Mouse (Mus musculus) adrenal gland, postnatal 0 days (tissue): ENCODE measurements around the gene Psg23. TPM values are rescaled to one million over a fixed set of nuclear protein-coding genes. Genes with fewer than 3 reads are reported as not detected.

Source experiments
- polyA plus RNA-seq: library from polyadenylated mRNA; unstranded; fragments of >200 nt; fragmentation: Nextera tagmentation; extraction: Ambion mirVana; gene quantifications from 2 replicates; pipeline ENCODE4 v1.2.1, GENCODE M21; 2015

Gene Psg23
- not detected in 2 replicates for polyA plus RNA-seq

DNA sequence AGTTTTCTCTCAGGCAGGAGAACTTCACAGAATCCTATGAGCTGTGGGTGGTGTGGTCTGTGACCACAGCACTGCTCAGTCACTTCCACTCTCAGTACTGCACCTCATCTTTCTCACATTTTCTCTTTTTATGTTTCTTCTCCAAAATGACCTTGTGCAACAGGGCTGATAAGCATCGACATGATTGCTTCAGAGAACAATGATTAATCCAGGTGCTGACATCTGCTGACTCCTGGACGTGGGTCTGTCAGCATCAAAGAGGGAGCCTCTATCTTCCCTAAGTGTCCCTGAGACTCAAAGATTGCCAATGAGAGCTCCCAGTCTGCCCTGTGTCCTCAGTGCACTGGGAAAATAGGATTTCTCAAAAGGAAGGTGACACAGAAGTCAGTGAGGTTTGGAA lies at the start of gene Psg23:
Gene Psg23, minus strand, starts transcription at position 101 of the 400 bp plus-strand sequence.

DNA sequence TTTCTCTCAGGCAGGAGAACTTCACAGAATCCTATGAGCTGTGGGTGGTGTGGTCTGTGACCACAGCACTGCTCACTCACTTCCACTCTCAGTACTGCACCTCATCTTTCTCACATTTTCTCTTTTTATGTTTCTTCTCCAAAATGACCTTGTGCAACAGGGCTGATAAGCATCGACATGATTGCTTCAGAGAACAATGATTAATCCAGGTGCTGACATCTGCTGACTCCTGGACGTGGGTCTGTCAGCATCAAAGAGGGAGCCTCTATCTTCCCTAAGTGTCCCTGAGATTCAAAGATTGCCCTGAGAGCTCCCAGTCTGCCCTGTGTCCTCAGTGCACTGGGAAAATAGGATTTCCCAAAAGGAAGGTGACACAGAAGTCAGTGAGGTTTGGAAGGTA lies 40.3 kb upstream of the Psg23 start, which contains the start of gene Psg21:
Gene Psg21, minus strand, starts transcription at position 101 of the 400 bp plus-strand sequence.

DNA sequence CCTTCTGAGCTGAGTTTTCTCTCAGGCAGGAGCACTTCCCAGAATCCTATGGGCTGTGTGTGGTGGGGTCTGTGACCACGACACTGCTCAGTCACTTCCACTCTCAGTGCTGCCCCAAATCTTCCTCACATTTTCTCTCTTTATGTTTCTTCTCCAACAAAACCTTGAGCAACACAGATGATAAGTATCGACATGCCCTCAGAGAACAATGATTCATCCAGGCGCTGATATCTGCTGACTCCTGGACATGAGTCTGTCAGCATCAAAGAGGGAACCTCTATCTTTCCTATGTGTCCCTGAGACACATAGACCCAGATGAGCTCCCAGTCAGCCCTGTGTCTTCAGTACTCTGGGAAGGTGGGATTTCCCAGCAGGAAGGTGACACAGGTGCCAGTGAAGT lies 49.1 kb downstream of the Psg23 start, which contains the start of gene Psg27:
Gene Psg27, minus strand, starts transcription at position 101 of the 400 bp plus-strand sequence.

Other genes with a start within 250 kb of the Psg23 start
- not detected in 2 replicates for gene Psg28, start 184.5 kb downstream of the Psg23 start, polyA plus RNA-seq
- not detected in 2 replicates for gene Psg26, start 132.3 kb downstream of the Psg23 start, polyA plus RNA-seq
- gene Psg25, start 84.2 kb downstream of the Psg23 start, polyA plus RNA-seq, result not detected in 2 replicates
- gene Psg27, start 49.2 kb downstream of the Psg23 start, polyA plus RNA-seq, result not detected in 2 replicates
- gene Psg21, start 40.2 kb upstream of the Psg23 start, polyA plus RNA-seq, result not detected in 2 replicates
- gene Psg20, start 69.7 kb upstream of the Psg23 start, polyA plus RNA-seq, result not detected in 2 replicates
- gene Psg22, start 101.6 kb upstream of the Psg23 start, polyA plus RNA-seq, result 0.10 TPM in 1 of 2 replicates, not detected in the other
- not detected in 2 replicates for gene Psg19, start 182.0 kb upstream of the Psg23 start, polyA plus RNA-seq
- 0.08 and 0.12 TPM in 2 replicates for gene Psg17, start 205.1 kb upstream of the Psg23 start, polyA plus RNA-seq
- 4.0 and 7.8 TPM in 2 replicates for gene Mill2, start 223.5 kb upstream of the Psg23 start, polyA plus RNA-seq